Mouse (Mus musculus): ENCODE data around the gene Tgfbr3.

DNA sequence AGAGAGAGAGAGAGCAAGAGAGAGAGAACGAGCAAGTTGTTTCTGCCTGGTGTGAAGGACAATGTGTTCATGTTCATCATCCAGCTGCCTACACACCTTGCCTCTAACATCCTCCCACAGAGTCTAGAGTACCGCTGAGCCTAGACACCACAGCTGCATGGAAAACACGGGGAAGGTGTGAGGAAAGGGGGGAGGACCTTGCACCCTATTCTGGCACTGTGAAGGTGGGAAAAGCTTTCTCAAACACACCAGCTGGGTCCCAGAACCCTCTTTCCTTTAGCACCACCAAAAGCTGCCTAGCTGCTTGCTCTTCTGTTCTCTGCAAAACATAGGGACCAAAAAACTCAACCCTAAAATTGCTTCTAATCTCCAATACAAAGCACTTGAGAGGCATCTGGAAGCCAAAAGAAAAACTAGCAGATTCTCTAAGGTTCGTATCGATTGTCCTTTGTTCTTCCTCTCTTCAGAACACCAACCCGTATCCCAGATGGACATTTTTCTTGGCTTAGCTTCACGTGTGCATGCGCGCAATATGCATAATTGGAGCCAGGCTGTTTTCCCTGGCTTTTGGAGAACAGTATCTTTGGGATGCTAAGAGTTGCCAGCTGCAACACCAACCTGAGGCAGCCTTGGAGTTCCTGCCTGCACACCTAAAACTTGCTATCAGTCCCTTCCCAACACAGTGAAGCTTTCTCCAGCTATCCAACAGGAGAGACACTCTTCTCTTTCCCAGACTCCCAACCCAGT is 6.7 kb downstream of the Tgfbr3 start:
- TF ChIP-seq CTCF (IDR thresholded peaks at IDR 0.05; ENCODE audit: low read depth) = no peak
- TF ChIP-seq EP300 (IDR thresholded peaks at IDR 0.05; ENCODE audit: low read depth) = no peak
